Mouse (Mus musculus) left cerebral cortex, adult 2 months (tissue): Measurements from ENCODE around the gene Gm8947. TPM values are rescaled to one million over a fixed set of nuclear protein-coding genes. Genes with fewer than 3 reads are reported as not detected.
"Not testable (repeated sequence)": the region's sequence is repeated elsewhere in the genome, so short reads cannot be mapped to it uniquely, and the experiment has no call there.

Experiments used
- DNase-seq, 2 experiments: peaks; one replicate each; pipeline ENCODE4 v3.0.0; 2021 to 2022; ENCODE audit warnings: low spot score in 2 of 2, mixed read lengths in 1 of 2; ENCODE audit errors: extremely low spot score in 1 of 2
- H3K27ac ChIP-seq: fragments of 200-600 bp; 2 replicates; pipeline ENCODE4 v1.8.1; 2022
- H3K4me3 ChIP-seq: fragments of 200-600 bp; 2 replicates; pipeline ENCODE4 v1.8.1; 2022
- CTCF ChIP-seq: fragments of 200-600 bp; IDR thresholded peaks from 2 replicates; pipeline ENCODE4 v1.8.1; 2022; ENCODE audit warnings: antibody characterized with exemption, mild to moderate bottlenecking, moderate library complexity
- intact Hi-C: fragments of 180-260 bp; cut with DNase I; formaldehyde crosslinking; loops from one replicate; pipeline ENCODE4 v1.15.1; 2025
- total RNA-seq, 2 experiments: library from RNA; stranded (reverse); gene quantifications; 2 replicates each; pipeline ENCODE4 v1.2.3; 2021

Gm8947 gene
- total RNA-seq, 2 experiments from 2014 or later = not detected

DNA sequence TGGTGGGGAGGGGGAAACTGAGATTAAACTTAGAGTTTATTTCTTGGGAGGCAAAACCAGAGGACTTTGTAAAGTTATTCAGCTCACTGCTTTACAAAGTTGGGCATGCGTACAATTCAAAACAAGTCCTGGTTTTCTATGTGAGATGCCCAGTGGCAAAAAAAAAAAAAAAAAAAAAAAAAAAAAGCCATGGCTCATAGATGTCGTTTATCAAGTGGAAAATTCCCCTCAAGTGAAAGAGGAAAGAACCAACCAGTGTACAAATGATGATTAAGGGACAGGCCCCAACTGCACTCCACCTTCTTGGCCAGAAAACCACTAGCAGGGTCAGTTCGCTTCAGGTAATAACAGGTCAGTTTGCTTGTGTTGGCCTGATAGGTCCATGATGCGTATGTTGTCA, 3.7 kb upstream of the Gm8947 start:
- intact Hi-C loops = no loop called here
- no peak overlapping the region for H3K4me3 ChIP-seq
- no peak for TF ChIP-seq CTCF
- no peak for DNase-seq
- H3K27ac ChIP-seq = no peak overlapping the region

DNA sequence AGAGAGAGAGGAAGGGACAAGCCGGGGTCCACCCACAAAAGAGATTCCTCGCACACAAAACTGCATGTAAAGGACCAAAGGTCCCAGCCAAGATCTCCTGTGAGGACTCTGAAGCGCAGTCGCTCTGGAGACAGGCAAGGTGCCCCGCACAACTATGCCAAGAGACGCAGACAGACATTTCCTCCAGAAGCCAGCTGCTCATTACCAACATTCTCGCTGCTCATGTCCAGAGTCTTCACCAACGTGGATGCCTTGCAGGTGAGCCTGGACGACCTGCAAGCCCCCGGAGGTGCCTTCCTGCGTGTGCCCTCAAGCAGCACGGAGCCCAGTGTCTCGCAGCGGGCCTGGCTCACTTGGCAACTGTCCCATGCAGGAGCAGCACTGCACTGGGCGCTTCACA, 563 bp downstream of the Gm8947 start:
- H3K27ac ChIP-seq, DNase-seq, H3K4me3 ChIP-seq, intact Hi-C loops: not testable (repeated sequence)

DNA sequence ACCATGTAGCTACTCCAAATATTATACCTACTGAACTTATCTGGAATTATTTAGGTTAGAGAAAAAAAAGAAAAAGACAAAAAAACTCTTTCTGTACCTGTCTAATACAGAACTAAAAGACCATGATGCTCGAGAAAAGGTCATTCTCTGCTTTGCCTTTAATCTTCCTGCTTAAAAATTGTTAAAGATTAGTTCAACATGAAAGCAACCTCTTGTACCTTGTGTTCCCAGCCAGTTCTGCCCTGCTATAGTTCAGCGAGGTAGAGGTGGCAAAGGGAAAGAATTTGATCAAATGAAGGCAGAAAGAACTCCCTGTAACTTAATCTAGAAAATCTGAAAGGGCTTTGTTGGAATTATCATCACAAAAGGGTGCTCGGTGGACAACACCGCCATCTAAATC, 3.8 kb downstream of the Gm8947 start:
- H3K27ac ChIP-seq, DNase-seq, intact Hi-C loops, H3K4me3 ChIP-seq: not testable (repeated sequence)

DNA sequence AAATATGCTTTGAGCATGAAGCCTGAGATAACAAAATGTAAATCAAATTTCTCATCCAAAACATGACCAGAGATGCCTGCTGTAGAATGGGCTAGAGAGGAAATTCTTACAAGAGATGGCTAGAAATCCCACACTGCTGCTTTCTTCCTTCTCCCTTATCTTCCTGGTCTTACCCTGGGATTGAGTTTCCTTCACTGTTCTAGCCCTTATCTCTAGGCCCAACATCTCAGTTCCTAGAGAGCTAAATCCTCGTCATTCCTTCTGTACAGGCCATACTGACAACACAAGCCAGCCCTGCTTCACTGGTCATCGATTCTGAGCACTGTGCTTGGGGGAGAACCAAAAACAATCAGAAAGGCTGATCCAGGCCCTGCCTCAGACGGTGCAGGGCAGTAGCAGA, 4.5 kb downstream of the Gm8947 start:
- H3K4me3 ChIP-seq, DNase-seq, intact Hi-C loops, H3K27ac ChIP-seq: not testable (repeated sequence)

DNA sequence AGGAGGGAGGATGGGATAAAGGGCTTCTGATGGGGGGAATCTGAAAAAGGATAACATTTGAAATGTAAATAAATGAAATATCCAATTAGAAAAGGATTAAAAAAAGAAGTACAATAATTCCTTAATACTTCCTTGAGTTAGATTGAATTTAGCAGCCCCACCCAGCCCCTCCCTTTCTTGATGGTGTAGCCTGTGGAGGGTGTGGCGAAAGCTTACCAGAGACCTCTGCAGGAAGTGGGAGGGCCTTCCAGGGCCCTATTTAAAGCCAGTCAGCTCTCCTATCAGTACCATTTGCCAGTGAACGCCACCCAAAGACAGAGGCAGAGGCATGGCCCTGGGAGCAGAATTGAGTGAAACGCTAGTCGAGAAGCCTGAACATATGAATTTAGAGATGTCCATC, 5.9 kb downstream of the Gm8947 start, which contains the start of gene Gm47995:
Gm47995 (plus strand) TSS at position 329 of the 400 bp plus-strand sequence.
- DNase-seq, intact Hi-C loops, H3K4me3 ChIP-seq, H3K27ac ChIP-seq: not testable (repeated sequence)

DNA sequence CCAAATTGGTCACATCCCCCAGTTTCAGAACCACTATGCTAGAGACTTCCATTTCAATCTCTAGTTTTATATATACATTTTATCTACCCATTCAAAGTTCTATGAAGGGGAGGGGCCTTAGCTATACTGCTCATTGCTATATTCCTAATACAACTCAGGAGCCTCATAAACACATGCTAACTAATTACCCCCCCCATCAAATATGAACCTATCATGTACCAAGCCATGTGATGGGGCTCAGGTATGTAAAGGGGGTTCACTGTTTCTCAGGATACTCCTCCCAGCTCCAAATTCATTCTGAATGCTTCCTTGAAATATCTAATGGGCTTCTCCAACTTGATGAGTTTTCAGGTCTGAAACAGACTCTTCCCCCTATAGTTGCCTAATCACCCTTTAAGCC, 8.4 kb downstream of the Gm8947 start:
- intact Hi-C loops, DNase-seq, H3K4me3 ChIP-seq, H3K27ac ChIP-seq: not testable (repeated sequence)

DNA sequence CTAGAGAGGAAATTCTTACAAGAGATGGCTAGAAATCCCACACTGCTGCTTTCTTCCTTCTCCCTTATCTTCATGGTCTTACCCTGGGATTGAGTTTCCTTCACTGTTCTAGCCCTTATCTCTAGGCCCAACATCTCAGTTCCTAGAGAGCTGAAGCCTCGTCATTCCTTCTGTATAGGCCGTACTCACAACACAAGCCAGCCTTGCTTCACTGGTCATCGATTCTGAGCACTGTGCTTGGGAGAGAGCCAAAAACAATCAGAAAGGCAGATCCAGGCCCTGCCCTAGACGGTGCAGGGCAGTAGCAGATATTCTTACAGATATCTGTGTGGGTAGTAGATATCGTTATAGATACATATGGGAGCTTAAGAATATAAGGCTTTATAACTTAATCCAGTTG, 10.6 kb downstream of the Gm8947 start:
- intact Hi-C loops, H3K4me3 ChIP-seq, H3K27ac ChIP-seq, DNase-seq: not testable (repeated sequence)

DNA sequence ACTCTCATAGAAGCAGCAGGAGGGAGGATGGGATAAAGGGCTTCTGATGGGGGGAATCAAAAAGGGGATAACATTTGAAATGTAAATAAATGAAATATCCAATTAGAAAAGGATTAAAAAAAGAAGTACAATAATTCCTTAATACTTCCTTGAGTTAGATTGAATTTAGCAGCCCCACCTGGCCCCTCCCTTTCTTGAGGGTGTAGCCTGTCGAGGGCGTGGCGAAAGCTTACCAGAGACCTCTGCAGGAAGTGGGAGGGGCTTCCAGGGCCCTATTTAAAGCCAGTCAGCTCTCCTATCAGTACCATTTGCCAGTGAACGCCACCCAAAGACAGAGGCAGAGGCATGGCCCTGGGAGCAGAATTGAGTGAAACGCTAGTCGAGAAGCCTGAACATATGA, 11.6 kb downstream of the Gm8947 start, which contains the start of gene 3110040M04Rik:
3110040M04Rik (plus strand) TSS at position 304 of the 400 bp plus-strand sequence.
- H3K4me3 ChIP-seq, H3K27ac ChIP-seq, DNase-seq, intact Hi-C loops: not testable (repeated sequence)

DNA sequence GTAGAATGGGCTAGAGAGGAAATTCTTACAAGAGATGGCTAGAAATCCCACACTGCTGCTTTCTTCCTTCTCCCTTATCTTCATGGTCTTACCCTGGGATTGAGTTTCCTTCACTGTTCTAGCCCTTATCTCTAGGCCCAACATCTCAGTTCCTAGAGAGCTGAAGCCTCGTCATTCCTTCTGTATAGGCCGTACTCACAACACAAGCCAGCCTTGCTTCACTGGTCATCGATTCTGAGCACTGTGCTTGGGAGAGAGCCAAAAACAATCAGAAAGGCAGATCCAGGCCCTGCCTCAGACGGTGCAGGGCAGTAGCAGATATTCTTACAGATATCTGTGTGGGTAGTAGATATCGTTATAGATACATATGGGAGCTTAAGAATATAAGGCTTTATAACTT, 16.3 kb downstream of the Gm8947 start:
- intact Hi-C loops, H3K4me3 ChIP-seq, H3K27ac ChIP-seq, DNase-seq: not testable (repeated sequence)

DNA sequence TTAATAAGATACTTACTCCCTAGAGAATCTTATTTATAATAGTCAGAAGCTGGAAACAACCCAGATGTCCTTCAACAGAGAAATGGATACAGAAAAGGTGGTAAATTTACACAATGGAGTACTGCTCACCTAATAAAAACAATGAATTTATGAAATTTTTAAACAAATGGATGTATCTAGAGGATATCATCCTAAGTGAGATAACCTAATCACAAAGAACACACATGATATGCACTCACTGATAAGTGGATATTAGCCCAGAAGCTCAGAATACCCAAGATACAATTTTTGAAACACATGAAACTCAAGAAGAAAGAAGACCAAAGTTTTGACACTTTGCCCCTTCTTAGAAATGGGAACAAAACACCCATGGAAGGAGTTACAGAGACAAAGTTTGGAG, 16.8 kb downstream of the Gm8947 start:
- H3K27ac ChIP-seq, DNase-seq, intact Hi-C loops, H3K4me3 ChIP-seq: not testable (repeated sequence)

DNA sequence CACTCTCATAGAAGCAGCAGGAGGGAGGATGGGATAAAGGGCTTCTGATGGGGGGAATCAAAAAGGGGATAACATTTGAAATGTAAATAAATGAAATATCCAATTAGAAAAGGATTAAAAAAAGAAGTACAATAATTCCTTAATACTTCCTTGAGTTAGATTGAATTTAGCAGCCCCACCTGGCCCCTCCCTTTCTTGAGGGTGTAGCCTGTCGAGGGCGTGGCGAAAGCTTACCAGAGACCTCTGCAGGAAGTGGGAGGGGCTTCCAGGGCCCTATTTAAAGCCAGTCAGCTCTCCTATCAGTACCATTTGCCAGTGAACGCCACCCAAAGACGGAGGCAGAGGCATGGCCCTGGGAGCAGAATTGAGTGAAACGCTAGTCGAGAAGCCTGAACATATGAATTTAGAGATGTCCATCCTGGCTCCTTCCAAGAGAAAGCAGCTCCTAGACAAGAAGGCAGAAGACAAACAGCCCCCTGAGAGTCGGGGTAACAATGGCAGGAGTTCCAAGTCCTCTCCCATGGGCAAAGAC, 17.7 kb downstream of the Gm8947 start, which contains the start of gene Gm47996:
Gm47996 (plus strand) TSS at position 308 of the 532 bp plus-strand sequence.
- DNase-seq, H3K4me3 ChIP-seq, H3K27ac ChIP-seq, intact Hi-C loops: not testable (repeated sequence)

DNA sequence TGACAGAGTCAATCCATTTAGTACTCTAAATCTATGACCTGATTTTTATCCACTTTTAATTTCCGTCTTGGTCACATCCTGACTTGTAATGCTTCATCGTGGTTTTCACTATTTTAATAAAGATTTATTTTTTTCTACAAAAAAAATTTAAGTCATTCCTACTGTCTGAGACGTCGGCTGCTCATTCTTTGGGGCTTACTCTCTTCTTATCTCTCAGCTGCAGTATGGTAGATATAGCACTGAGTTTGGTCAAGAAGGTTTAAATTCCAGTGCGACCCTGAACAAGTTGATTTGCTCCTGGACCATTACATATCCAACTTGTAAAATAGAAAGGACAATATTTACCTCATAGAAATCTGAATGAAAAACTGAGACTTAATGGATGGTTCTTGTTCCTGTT, 19.5 kb downstream of the Gm8947 start:
- H3K4me3 ChIP-seq, intact Hi-C loops, H3K27ac ChIP-seq, DNase-seq: not testable (repeated sequence)

DNA sequence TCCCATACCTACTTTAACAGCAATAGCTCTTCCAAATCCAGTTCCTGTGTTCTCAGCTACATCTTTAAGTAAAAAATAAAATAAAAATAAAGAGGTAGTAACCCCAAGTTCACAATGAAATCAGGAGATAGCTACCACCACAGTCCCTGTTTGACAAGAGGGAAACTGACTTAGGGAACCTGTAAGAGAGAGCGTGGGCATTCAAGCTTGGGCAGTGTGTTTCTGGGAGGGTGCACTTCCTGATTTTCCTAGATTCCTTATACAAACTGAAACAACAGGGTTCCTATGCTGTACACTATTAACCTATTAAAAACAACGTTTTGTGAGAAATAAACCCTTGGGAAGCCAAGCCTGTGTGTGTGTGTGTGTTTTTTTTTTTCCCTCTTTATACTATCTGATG, 22.7 kb downstream of the Gm8947 start:
- H3K4me3 ChIP-seq = no peak overlapping the region
- no peak for TF ChIP-seq CTCF
- intact Hi-C loops = no loop called here
- no peak overlapping the region for H3K27ac ChIP-seq
- no peak for DNase-seq

DNA sequence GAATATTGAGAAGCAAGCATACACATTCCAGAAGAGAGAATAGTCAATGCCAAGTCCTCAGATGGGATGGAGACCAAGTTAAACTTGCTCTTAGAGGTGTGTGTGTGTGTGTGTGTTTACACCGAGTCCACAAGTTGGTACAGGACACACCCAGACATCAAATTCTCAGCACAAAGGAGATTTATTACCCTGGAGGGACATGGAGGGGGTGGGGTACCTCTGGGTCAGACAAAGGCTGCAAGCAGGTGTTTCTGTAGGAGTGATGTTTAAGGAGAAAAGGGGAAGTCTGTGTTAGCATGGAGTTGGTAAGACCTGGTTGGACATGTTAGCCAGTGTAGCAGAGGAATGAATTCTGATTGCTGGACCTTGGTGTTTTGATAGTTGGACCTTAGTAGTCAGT, 23.8 kb downstream of the Gm8947 start:
- intact Hi-C loops = no loop called here
- TF ChIP-seq CTCF = no peak
- no peak overlapping the region for H3K4me3 ChIP-seq
- no peak for DNase-seq
- no peak overlapping the region for H3K27ac ChIP-seq
